Mouse (Mus musculus): ENCODE results near the gene Hrh3.
A peak's percentile ranks its signal among the peaks of the same experiment; 100 is the strongest.

Gene Hrh3

GRCm38 (mm10) chr2:180103978-180104658 is at the start of gene Hrh3:
Gene Hrh3, minus strand, starts transcription at chr2:180104488.
- no peak for DNase-seq (ENCODE audit: low read depth, low spot score)

- no peak for DNase-seq (ENCODE audit: low read depth, low spot score)
These were observed 44.3 kb upstream of the Hrh3 start for GRCm38 (mm10) chr2:180148551-180148950.

GRCm38 (mm10) chr2:180147379-180147778 is 43.1 kb upstream of the Hrh3 start:
- DNase-seq (ENCODE audit: low read depth, low spot score) = no peak

GRCm38 (mm10) chr2:180146091-180146490 is 41.8 kb upstream of the Hrh3 start:
- no peak for DNase-seq (ENCODE audit: low read depth, low spot score)

GRCm38 (mm10) chr2:180135414-180135813 is 31.1 kb upstream of the Hrh3 start:
- no peak for DNase-seq (ENCODE audit: low read depth, low spot score)

- DNase-seq (ENCODE audit: low read depth, low spot score) = no peak
These were observed 29.6 kb upstream of the Hrh3 start for GRCm38 (mm10) chr2:180133911-180134310.

- DNase-seq (ENCODE audit: low read depth, low spot score) = no peak
These were observed 28.9 kb upstream of the Hrh3 start for GRCm38 (mm10) chr2:180133231-180133630.

GRCm38 (mm10) chr2:180127675-180128074 is 23.4 kb upstream of the Hrh3 start:
- DNase-seq (ENCODE audit: low read depth, low spot score) = no peak

- no peak for DNase-seq (ENCODE audit: low read depth, low spot score)
These were observed 21.9 kb upstream of the Hrh3 start for GRCm38 (mm10) chr2:180126195-180126594.

GRCm38 (mm10) chr2:180124192-180124591 is 19.9 kb upstream of the Hrh3 start:
- no peak for DNase-seq (ENCODE audit: low read depth, low spot score)

GRCm38 (mm10) chr2:180120292-180120761 is 16.0 kb upstream of the Hrh3 start:
- DNase-seq (ENCODE audit: low read depth, low spot score) = no peak

- no peak for DNase-seq (ENCODE audit: low read depth, low spot score)
These were observed 15.4 kb upstream of the Hrh3 start for GRCm38 (mm10) chr2:180119439-180120291.

- peak; percentile 97 for DNase-seq (ENCODE audit: low read depth, low spot score)
These were observed 14.6 kb upstream of the Hrh3 start, which contains the start of gene Osbpl2 for GRCm38 (mm10) chr2:180118661-180119438. Gene Osbpl2, plus strand, starts transcription at chr2:180119306.

- DNase-seq (ENCODE audit: low read depth, low spot score) = peak; percentile 59
These were observed 13.4 kb upstream of the Hrh3 start for GRCm38 (mm10) chr2:180117485-180118194.

- no peak for DNase-seq (ENCODE audit: low read depth, low spot score)
These were observed 12.6 kb upstream of the Hrh3 start for GRCm38 (mm10) chr2:180116741-180117484.

- no peak for DNase-seq (ENCODE audit: low read depth, low spot score)
These were observed 11.8 kb upstream of the Hrh3 start for GRCm38 (mm10) chr2:180116081-180116493.

GRCm38 (mm10) chr2:180115279-180115678 is 11.0 kb upstream of the Hrh3 start:
- DNase-seq (ENCODE audit: low read depth, low spot score) = no peak

- no peak for DNase-seq (ENCODE audit: low read depth, low spot score)
These were observed 9.9 kb upstream of the Hrh3 start for GRCm38 (mm10) chr2:180113909-180114890.

GRCm38 (mm10) chr2:180108285-180108684 is 4.0 kb upstream of the Hrh3 start:
- DNase-seq (ENCODE audit: low read depth, low spot score) = no peak

All from brain, embryonic 18.5 days (tissue).